Mouse (Mus musculus) heart, adult 2 months (tissue): ENCODE measurements around the gene Hk2. TPM values are rescaled to one million over a fixed set of nuclear protein-coding genes. Genes with fewer than 3 reads are reported as not detected.

Experiments
- DNase-seq, 2 experiments: peaks; one replicate each; pipeline ENCODE4 v3.0.0; 2021
- H3K27ac ChIP-seq: fragments of 200-600 bp; 2 replicates; pipeline ENCODE4 v1.8.1; 2022
- H3K27me3 ChIP-seq: fragments of 200-500 bp; 2 replicates; pipeline ENCODE4 v1.6.1; 2012; ENCODE audit warnings: mild to moderate bottlenecking, low read length, inconsistent platforms, mixed read lengths; ENCODE audit not compliant: control insufficient read depth, insufficient read depth
- H3K36me3 ChIP-seq: fragments of 200-500 bp; 2 replicates; pipeline ENCODE4 v1.6.1; 2012; ENCODE audit warnings: low read length, inconsistent platforms; ENCODE audit not compliant: control insufficient read depth, insufficient read depth
- H3K4me1 ChIP-seq: fragments of 200-500 bp; 2 replicates; pipeline ENCODE4 v1.6.1; 2011; ENCODE audit warnings: low read length; ENCODE audit not compliant: control insufficient read depth, insufficient read depth
- H3K4me3 ChIP-seq: fragments of 200-600 bp; 2 replicates; pipeline ENCODE4 v1.8.1; 2022
- H3K79me2 ChIP-seq: fragments of 200-500 bp; replicated peaks from 2 replicates; pipeline ENCODE4 v1.6.1; 2012; ENCODE audit warnings: mild to moderate bottlenecking, inconsistent platforms, low read length, moderate library complexity, mixed read lengths; ENCODE audit not compliant: control insufficient read depth, insufficient read depth
- H3K9ac ChIP-seq: fragments of 200-500 bp; 2 replicates; pipeline ENCODE4 v1.6.1; 2012; ENCODE audit warnings: low read depth, mild to moderate bottlenecking, control low read depth, inconsistent platforms, low read length, mixed read lengths
- CTCF ChIP-seq: fragments of 200-600 bp; IDR thresholded peaks from 2 replicates; pipeline ENCODE4 v1.8.1; 2022; ENCODE audit warnings: antibody characterized with exemption, mild to moderate bottlenecking, moderate library complexity
- EP300 ChIP-seq: fragments of 200-500 bp; IDR thresholded peaks from 2 replicates; pipeline ENCODE4 v1.6.1; 2011; ENCODE audit warnings: low read depth, low read length, control low read depth; ENCODE audit not compliant: insufficient read depth
- POLR2A ChIP-seq: fragments of 200-500 bp; IDR thresholded peaks from 2 replicates; pipeline ENCODE4 v1.6.1; 2011; ENCODE audit warnings: mild to moderate bottlenecking, low read depth, low read length, control low read depth; ENCODE audit not compliant: insufficient read depth
- WGBS: fragments of 180-500 bp; shearing (Covaris S2); methylation state at CpG from one replicate; pipeline ENCODE4 v1.1.7; 2018; 5-methylcytosine and 5-hydroxymethylcytosine counted together
- intact Hi-C: fragments of 180-260 bp; cut with DNase I; formaldehyde crosslinking; loops from one replicate; pipeline ENCODE4 v1.15.1; 2025
- polyA plus RNA-seq: library from polyadenylated mRNA; depleted of rRNA; stranded (reverse); fragments of >200 nt; gene quantifications from 2 replicates; pipeline ENCODE4 v1.2.3, GENCODE M21; 2012
- total RNA-seq, 2 experiments: library from RNA; stranded (reverse); gene quantifications; 2 replicates each; pipeline ENCODE4 v1.2.3; 2021

Hk2 gene
- total and polyA plus RNA-seq, 3 experiments: 104 to 363 (median 325) TPM

DNA sequence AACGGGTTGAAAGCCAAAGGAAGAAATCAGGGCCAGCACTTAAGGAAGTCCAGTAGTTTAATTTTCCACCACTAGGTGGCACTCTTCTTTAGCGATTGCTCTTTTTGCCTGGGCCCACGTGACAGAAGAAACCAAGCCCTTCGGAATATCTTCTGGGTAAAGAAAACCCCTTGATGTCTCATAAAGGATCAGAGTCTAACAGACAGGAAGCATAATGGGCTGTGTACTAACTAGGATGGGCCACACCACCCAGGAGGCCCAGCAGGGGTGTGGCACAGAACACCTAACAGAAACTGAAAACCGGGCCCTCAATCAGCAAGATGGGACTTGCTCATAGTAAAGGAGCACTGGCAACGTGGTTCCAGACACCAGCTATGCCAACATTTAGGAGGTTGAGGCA, 34.0 kb downstream of the Hk2 start:
- 19% methylated on average over 6 of the region's 6 CpGs for WGBS

GRCm38 (mm10) chr6:82737634-82738540, 36.4 kb downstream of the Hk2 start:
- Histone ChIP-seq H3K4me3 (no peak overlapping the region), H3K27ac (no peak overlapping the region), H3K9ac (no peak overlapping the region), H3K4me1 (no peaks in the 10 kb centered on the region), H3K79me2 (no peaks in the 10 kb centered on the region), H3K27me3 (no peaks in the 10 kb centered on the region), H3K36me3 (no peaks in the 10 kb centered on the region)
- WGBS: 85% methylated on average over 27 of the region's 27 CpGs
- intact Hi-C loops: no loop called here
- TF ChIP-seq POLR2A (no peak), CTCF (no peak), EP300 (no peak)
- no peak for DNase-seq

More for the DNA sequence above, 34.0 kb downstream of the Hk2 start:
- Histone ChIP-seq H3K27me3 (no peaks in the 10 kb centered on the region), H3K9ac (no peak overlapping the region), H3K4me3 (no peak overlapping the region), H3K27ac (peak overlapping the region; percentile 61), H3K36me3 (no peaks in the 10 kb centered on the region), H3K4me1 (no peaks in the 10 kb centered on the region), H3K79me2 (no peaks in the 10 kb centered on the region)
- intact Hi-C loops: loop anchor here (2.0 to 10.0 kb wide), 2 partner anchors 141 to 235 kb away; no protein-coding TSS in a partner anchor
- peak; percentile 81 for TF ChIP-seq CTCF
- TF ChIP-seq POLR2A: no peak
- DNase-seq: peak in 1 of 2 experiments; percentile 47

- no peaks in the 10 kb centered on the region for H3K36me3 ChIP-seq
- H3K4me1 ChIP-seq: no peaks in the 10 kb centered on the region
- H3K79me2 ChIP-seq: no peaks in the 10 kb centered on the region
- intact Hi-C loops: no loop called here
- no peak overlapping the region for H3K4me3 ChIP-seq
- H3K9ac ChIP-seq: no peak overlapping the region
- H3K27me3 ChIP-seq: no peaks in the 10 kb centered on the region
- 83% methylated on average over 25 of the region's 25 CpGs for WGBS
- no peak overlapping the region for H3K27ac ChIP-seq
- DNase-seq: no peak
- TF ChIP-seq POLR2A (no peak), EP300 (no peak), CTCF (no peak)
Observed at GRCm38 (mm10) chr6:82736626-82737600, 37.3 kb downstream of the Hk2 start.

GRCm38 (mm10) chr6:82735347-82735746, 38.9 kb downstream of the Hk2 start:
- Histone ChIP-seq H3K79me2 (no peaks in the 10 kb centered on the region), H3K36me3 (no peaks in the 10 kb centered on the region), H3K27ac (no peak overlapping the region), H3K9ac (no peak overlapping the region), H3K27me3 (no peaks in the 10 kb centered on the region), H3K4me3 (no peak overlapping the region), H3K4me1 (no peaks in the 10 kb centered on the region)
- intact Hi-C loops: no loop called here
- WGBS: 79% methylated on average over 7 of the region's 7 CpGs
- no peak for DNase-seq
- TF ChIP-seq EP300: no peak
- no peak for TF ChIP-seq CTCF

- Histone ChIP-seq H3K36me3 (no peaks in the 10 kb centered on the region), H3K27ac (no peak overlapping the region)
Observed at GRCm38 (mm10) chr6:82728635-82729034, 45.6 kb downstream of the Hk2 start.

More at GRCm38 (mm10) chr6:82728635-82729034, 45.6 kb downstream of the Hk2 start:
- DNase-seq: no peak
- no peaks in the 10 kb centered on the region for H3K4me1 ChIP-seq
- no peak overlapping the region for H3K9ac ChIP-seq
- intact Hi-C loops: no loop called here
- TF ChIP-seq EP300 (no peak), CTCF (no peak), POLR2A (no peak)
- 74% methylated on average over 21 of the region's 21 CpGs for WGBS
- H3K79me2 ChIP-seq: no peaks in the 10 kb centered on the region
- no peak overlapping the region for H3K4me3 ChIP-seq
- no peaks in the 10 kb centered on the region for H3K27me3 ChIP-seq
